Mouse (Mus musculus): ENCODE data around the gene Nudc. TPM values are rescaled to one million over a fixed set of nuclear protein-coding genes. Genes with fewer than 3 reads are reported as not detected.

Gene Nudc
- polyA plus RNA-seq, 1 experiment from 2014 or later: 493 TPM

Small RNAs within 50 kb of the gene (microRNA-seq; reads per million reads assigned to microRNA genes)
- gene Gm23158: not detected

Other genes starting within 250 kb of the Nudc start
- gene Wdtc1, start 192.5 kb downstream of the Nudc start, polyA plus RNA-seq (2016; fragmentation: Nextera tagmentation; extraction: Ambion mirVana): 14.3 and 15.5 TPM in 2 replicates
- gene Slc9a1, start 176.3 kb downstream of the Nudc start, polyA plus RNA-seq (2016; fragmentation: Nextera tagmentation; extraction: Ambion mirVana): 8.7 and 9.0 TPM in 2 replicates
- 0.68 and 1.1 TPM in 2 replicates for gene Tent5b, start 65.9 kb downstream of the Nudc start, polyA plus RNA-seq (2016; fragmentation: Nextera tagmentation; extraction: Ambion mirVana)
- 0.46 and 0.65 TPM in 2 replicates for gene Trnp1, start 47.4 kb downstream of the Nudc start, polyA plus RNA-seq (2016; fragmentation: Nextera tagmentation; extraction: Ambion mirVana)
- 6.7 and 8.5 TPM in 2 replicates for gene Kdf1, start 27.0 kb downstream of the Nudc start, polyA plus RNA-seq (2016; fragmentation: Nextera tagmentation; extraction: Ambion mirVana)
- 0.13 TPM in 1 of 2 replicates, not detected in the other for gene Nr0b2, start 7.4 kb upstream of the Nudc start, polyA plus RNA-seq (2016; fragmentation: Nextera tagmentation; extraction: Ambion mirVana)
- gene Gpatch3, start 28.7 kb upstream of the Nudc start, polyA plus RNA-seq (2016; fragmentation: Nextera tagmentation; extraction: Ambion mirVana): 12.9 and 14.0 TPM in 2 replicates
- gene Gpn2, start 38.4 kb upstream of the Nudc start, polyA plus RNA-seq (2016; fragmentation: Nextera tagmentation; extraction: Ambion mirVana): 31.3 and 31.6 TPM in 2 replicates
- 29.7 and 38.7 TPM in 2 replicates for gene Sfn, start 56.2 kb upstream of the Nudc start, polyA plus RNA-seq (2016; fragmentation: Nextera tagmentation; extraction: Ambion mirVana)
- gene Zdhhc18, start 104.2 kb upstream of the Nudc start, polyA plus RNA-seq (2016; fragmentation: Nextera tagmentation; extraction: Ambion mirVana): 3.6 and 4.0 TPM in 2 replicates
- gene Pigv, start 126.7 kb upstream of the Nudc start, polyA plus RNA-seq (2016; fragmentation: Nextera tagmentation; extraction: Ambion mirVana): 17.9 and 19.6 TPM in 2 replicates
- 42.1 and 46.6 TPM in 2 replicates for gene Arid1a, start 210.8 kb upstream of the Nudc start, polyA plus RNA-seq (2016; fragmentation: Nextera tagmentation; extraction: Ambion mirVana)

Measured in limb, embryonic 10.5 days (tissue).